Mouse (Mus musculus) intestine, postnatal 0 days (tissue): Measurements from ENCODE around the gene Sh3tc1. TPM values are rescaled to one million over a fixed set of nuclear protein-coding genes. Genes with fewer than 3 reads are reported as not detected.
A peak's percentile ranks its signal among the peaks of the same experiment; 100 is the strongest.

Experiments
- ATAC-seq: fragments of 200-750 bp; cut with Nextera tagmentation; 2 replicates; pipeline ENCODE4 v1.8.0; 2017; ENCODE audit warnings: mild to moderate bottlenecking, moderate TSS enrichment, moderate library complexity
- H3K27ac ChIP-seq: fragments of 300-500 bp; sonication (generic); 2 replicates; pipeline ENCODE4 v1.5.1; 2014; ENCODE audit warnings: mild to moderate bottlenecking, low read depth, low read length, moderate library complexity
- H3K27me3 ChIP-seq: fragments of 300-500 bp; sonication (generic); replicated peaks from 2 replicates; pipeline ENCODE4 v1.6.1; 2014; ENCODE audit warnings: low read length, mixed read lengths; ENCODE audit not compliant: control insufficient read depth, insufficient read depth
- H3K36me3 ChIP-seq: fragments of 300-500 bp; sonication (generic); 2 replicates; pipeline ENCODE4 v1.6.1; 2014; ENCODE audit warnings: mild to moderate bottlenecking, moderate library complexity; ENCODE audit not compliant: control insufficient read depth, insufficient read depth
- H3K4me1 ChIP-seq: fragments of 300-500 bp; sonication (generic); replicated peaks from 2 replicates; pipeline ENCODE4 v1.6.1; 2014; ENCODE audit warnings: antibody characterized with exemption, low read length, mixed read lengths; ENCODE audit not compliant: control insufficient read depth, insufficient read depth
- H3K4me2 ChIP-seq: fragments of 300-500 bp; sonication (generic); replicated peaks from 2 replicates; pipeline ENCODE4 v1.6.1; 2014; ENCODE audit warnings: low read depth, mild to moderate bottlenecking, moderate library complexity
- H3K4me3 ChIP-seq: fragments of 300-500 bp; sonication (generic); 2 replicates; pipeline ENCODE4 v1.5.1; 2014; ENCODE audit warnings: low read depth, low read length
- H3K9ac ChIP-seq: fragments of 300-500 bp; sonication (generic); 2 replicates; pipeline ENCODE4 v1.6.1; 2014; ENCODE audit warnings: mild to moderate bottlenecking, low read depth, low read length
- H3K9me3 ChIP-seq: fragments of 300-500 bp; sonication (generic); 2 replicates; pipeline ENCODE4 v1.6.1; 2016; ENCODE audit warnings: mixed run types; ENCODE audit not compliant: control insufficient read depth
- CTCF ChIP-seq: sonication (generic); IDR thresholded peaks from 2 replicates; pipeline ENCODE4 v1.5.1; 2016; ENCODE audit warnings: low read depth, mild to moderate bottlenecking, control low read depth, antibody characterized with exemption, moderate library complexity
- WGBS: fragments of 180-500 bp; shearing (Covaris S2); extraction: QIAGEN DNeasy Blood & Tissue Kit; methylation state at CpG from one replicate; pipeline ENCODE4 v1.1.7; 2014; 5-methylcytosine and 5-hydroxymethylcytosine counted together
- polyA plus RNA-seq: library from polyadenylated mRNA; unstranded; fragments of >200 nt; fragmentation: Nextera tagmentation; extraction: Ambion mirVana; gene quantifications from 2 replicates; pipeline ENCODE4 v1.2.1, GENCODE M21; 2015

The Sh3tc1 gene
- polyA plus RNA-seq, 1 experiment from 2014 or later: 18.3 TPM

- WGBS: 80% methylated on average over 8 of the region's 8 CpGs
- no peaks in the 10 kb centered on the region; the same call in 1 of the 2 replicates for H3K27me3 ChIP-seq
- no peaks in the 10 kb centered on the region for H3K36me3 ChIP-seq
- H3K9ac ChIP-seq: no peak overlapping the region
- no peak overlapping the region for H3K4me2 ChIP-seq
- TF ChIP-seq CTCF: no peak
- no peaks in the 10 kb centered on the region for H3K4me1 ChIP-seq
- no peak overlapping the region for H3K4me3 ChIP-seq
- H3K9me3 ChIP-seq: no peaks in the 10 kb centered on the region
- ATAC-seq: no peak
- no peak overlapping the region for H3K27ac ChIP-seq
These were observed 49.2 kb downstream of the Sh3tc1 start for GRCm38 (mm10) chr5:35690485-35691165.

GRCm38 (mm10) chr5:35689374-35689773 lies 50.4 kb downstream of the Sh3tc1 start:
- H3K4me3 ChIP-seq: no peak overlapping the region
- no peaks in the 10 kb centered on the region; the same call in 1 of the 2 replicates for H3K27me3 ChIP-seq
- H3K27ac ChIP-seq: no peak overlapping the region
- H3K4me2 ChIP-seq: no peak overlapping the region
- H3K36me3 ChIP-seq: no peaks in the 10 kb centered on the region
- TF ChIP-seq CTCF: no peak
- no peaks in the 10 kb centered on the region for H3K9me3 ChIP-seq
- ATAC-seq: no peak
- H3K4me1 ChIP-seq: no peaks in the 10 kb centered on the region
- no peak overlapping the region for H3K9ac ChIP-seq

DNA sequence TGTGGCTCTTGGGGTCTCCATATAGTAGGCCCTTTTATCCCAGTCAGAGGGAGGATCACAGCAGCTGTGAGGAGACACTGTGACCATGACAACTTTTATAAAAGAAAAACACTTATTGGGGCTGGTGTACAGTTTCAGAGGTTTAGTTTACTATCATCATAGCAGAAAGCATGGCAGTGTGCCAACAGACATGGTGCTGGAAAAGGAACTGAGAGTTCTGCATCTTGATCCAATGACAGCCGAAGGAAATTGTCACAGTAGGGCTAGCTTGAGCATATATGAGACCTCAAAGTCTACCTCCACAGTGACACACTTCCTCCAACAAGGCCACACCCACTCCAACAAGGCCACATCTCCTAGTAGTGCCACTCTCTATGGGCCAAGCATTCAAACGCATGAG lies 50.9 kb downstream of the Sh3tc1 start:
- TF ChIP-seq CTCF: no peak
- ATAC-seq: no peak
- 86% methylated on average over 2 of the region's 2 CpGs for WGBS

GRCm38 (mm10) chr5:35687098-35687497 lies 52.7 kb downstream of the Sh3tc1 start:
- Histone ChIP-seq H3K4me2 (no peak overlapping the region), H3K9me3 (no peaks in the 10 kb centered on the region), H3K4me1 (no peaks in the 10 kb centered on the region), H3K36me3 (no peaks in the 10 kb centered on the region), H3K27ac (no peak overlapping the region), H3K9ac (no peak overlapping the region), H3K27me3 (no peaks in the 10 kb centered on the region), H3K4me3 (no peak overlapping the region)
- ATAC-seq: no peak
- 55% methylated on average over 5 of the region's 5 CpGs for WGBS
- TF ChIP-seq CTCF: no peak

More for the DNA sequence above, 50.9 kb downstream of the Sh3tc1 start:
- no peaks in the 10 kb centered on the region for H3K9me3 ChIP-seq
- no peaks in the 10 kb centered on the region; the same call in 1 of the 2 replicates for H3K27me3 ChIP-seq
- no peak overlapping the region for H3K9ac ChIP-seq
- H3K4me1 ChIP-seq: no peaks in the 10 kb centered on the region
- H3K4me2 ChIP-seq: no peak overlapping the region
- no peaks in the 10 kb centered on the region for H3K36me3 ChIP-seq
- no peak overlapping the region for H3K27ac ChIP-seq
- no peak overlapping the region for H3K4me3 ChIP-seq

- Histone ChIP-seq H3K9ac (no peak overlapping the region), H3K4me3 (no peak overlapping the region), H3K27ac (no peak overlapping the region), H3K9me3 (no peaks in the 10 kb centered on the region), H3K4me1 (no peaks in the 10 kb centered on the region), H3K36me3 (no peaks in the 10 kb centered on the region), H3K4me2 (no peak overlapping the region), H3K27me3 (no peaks in the 10 kb centered on the region)
- ATAC-seq: no peak
- WGBS: 89% methylated on average over 4 of the region's 4 CpGs
- no peak for TF ChIP-seq CTCF
These were observed 53.5 kb downstream of the Sh3tc1 start for GRCm38 (mm10) chr5:35686336-35686735.

DNA sequence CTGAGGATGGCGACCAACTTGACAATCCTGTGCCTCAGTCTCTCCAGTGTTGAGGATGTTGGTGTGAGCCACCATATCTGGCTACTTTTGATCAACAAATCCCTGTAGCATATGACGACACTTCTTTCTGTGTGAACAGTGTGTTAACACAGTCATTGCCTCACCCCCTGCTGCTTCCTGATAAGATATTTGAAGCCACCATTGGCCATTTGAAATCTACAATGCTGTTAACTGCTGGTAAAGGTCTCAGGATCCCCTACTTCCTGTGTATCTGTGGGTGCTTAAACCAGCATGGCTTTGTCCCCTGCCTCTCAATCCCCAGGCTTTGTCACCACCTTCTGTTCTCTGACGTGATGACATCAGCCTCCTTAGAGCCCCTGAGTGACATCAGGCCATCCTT lies 54.7 kb downstream of the Sh3tc1 start:
- H3K9me3 ChIP-seq: no peaks in the 10 kb centered on the region
- no peak overlapping the region for H3K27ac ChIP-seq
- no peak for TF ChIP-seq CTCF
- H3K4me1 ChIP-seq: no peaks in the 10 kb centered on the region
- H3K36me3 ChIP-seq: no peaks in the 10 kb centered on the region
- no peak overlapping the region for H3K4me2 ChIP-seq
- H3K4me3 ChIP-seq: no peak overlapping the region
- no peak for ATAC-seq
- H3K27me3 ChIP-seq: 0 out of 2 replicates have a peak, but pooled peaks cover 3% of the 10 kb centered on the region
- 44% methylated on average over 3 of the region's 3 CpGs for WGBS
- no peak overlapping the region; the same call in 1 of the 2 replicates for H3K9ac ChIP-seq

GRCm38 (mm10) chr5:35680958-35681357 lies 58.8 kb downstream of the Sh3tc1 start:
- Histone ChIP-seq H3K9ac (no peak overlapping the region), H3K27ac (no peak overlapping the region), H3K4me1 (no peaks in the 10 kb centered on the region), H3K27me3 (peaks cover 26% of the 10 kb centered on the region), H3K4me2 (no peak overlapping the region), H3K36me3 (no peaks in the 10 kb centered on the region), H3K9me3 (no peaks in the 10 kb centered on the region), H3K4me3 (no peak overlapping the region)
- peak; percentile 81 for TF ChIP-seq CTCF
- WGBS: 54% methylated on average over 2 of the region's 2 CpGs
- no peak for ATAC-seq
